Mouse (Mus musculus) layer of hippocampus, postnatal 36 days (tissue): ENCODE results near the gene Creb3l1. TPM values are rescaled to one million over a fixed set of nuclear protein-coding genes. Genes with fewer than 3 reads are reported as not detected.

Source experiments
- DNase-seq, 2 experiments: peaks; one replicate each; pipeline ENCODE4 v3.0.0; 2022
- total RNA-seq, 2 experiments: library from RNA; stranded (reverse); gene quantifications; 2 replicates each; pipeline ENCODE4 v1.2.3; 2021

The Creb3l1 gene
- total RNA-seq, 2 experiments from 2014 or later = 3.4 to 4.3 TPM

- DNase-seq = no peak
Observed at GRCm38 (mm10) chr2:92030554-92030953, 6.3 kb upstream of the Creb3l1 start.

- no peak for DNase-seq
Observed at GRCm38 (mm10) chr2:92029387-92030133, 5.3 kb upstream of the Creb3l1 start.

- DNase-seq = no peak
Observed at GRCm38 (mm10) chr2:92027811-92028590, 3.7 kb upstream of the Creb3l1 start.

GRCm38 (mm10) chr2:92025966-92026365, 1.7 kb upstream of the Creb3l1 start:
- DNase-seq = no peak

GRCm38 (mm10) chr2:92025202-92025601, 900 bp upstream of the Creb3l1 start:
- no peak for DNase-seq

- DNase-seq = peak in 1 of 2 experiments; percentile 20
Observed at GRCm38 (mm10) chr2:92023362-92024273, 684 bp downstream of the Creb3l1 start.

GRCm38 (mm10) chr2:92020676-92021265, 3.5 kb downstream of the Creb3l1 start:
- no peak for DNase-seq

GRCm38 (mm10) chr2:92017440-92017839, 6.9 kb downstream of the Creb3l1 start:
- no peak for DNase-seq

GRCm38 (mm10) chr2:92016981-92017380, 7.3 kb downstream of the Creb3l1 start:
- DNase-seq = peak in 1 of 2 experiments; percentile 43

GRCm38 (mm10) chr2:92014891-92015290, 9.4 kb downstream of the Creb3l1 start:
- no peak for DNase-seq

- no peak for DNase-seq
Observed at GRCm38 (mm10) chr2:92014248-92014647, 10.1 kb downstream of the Creb3l1 start.

- no peak for DNase-seq
Observed at GRCm38 (mm10) chr2:92012768-92013445, 11.4 kb downstream of the Creb3l1 start.

GRCm38 (mm10) chr2:92011424-92012353, 12.6 kb downstream of the Creb3l1 start:
- no peak for DNase-seq

- no peak for DNase-seq
Observed at GRCm38 (mm10) chr2:92008623-92009404, 15.5 kb downstream of the Creb3l1 start.

- DNase-seq = peak; percentile 96 to 97
Observed at GRCm38 (mm10) chr2:92007933-92008622, 16.2 kb downstream of the Creb3l1 start.

GRCm38 (mm10) chr2:92006983-92007921, 17.1 kb downstream of the Creb3l1 start:
- no peak for DNase-seq

GRCm38 (mm10) chr2:92006491-92006890, 17.8 kb downstream of the Creb3l1 start:
- DNase-seq = no peak

- DNase-seq = no peak
Observed at GRCm38 (mm10) chr2:92004617-92005016, 19.7 kb downstream of the Creb3l1 start.
